Mouse (Mus musculus) hindbrain, embryonic 11.5 days (tissue): ENCODE measurements at regions not wholly inside any gene's neighbourhood (a gene's known extent, or its start where the extent isn't known, plus 50 kb on each side); places are given as distances from the start of the nearest gene placed in this dataset.

ENCODE experiments used
- ATAC-seq: fragments of 200-750 bp; cut with Nextera tagmentation; 2 replicates; pipeline ENCODE4 v1.8.0; 2017; ENCODE audit warnings: mild to moderate bottlenecking, moderate TSS enrichment, moderate library complexity; ENCODE audit not compliant: low FRiP score
- DNase-seq: peaks from one replicate; pipeline ENCODE4 v3.0.0-alpha.2; 2015; ENCODE audit warnings: low spot score
- H3K27ac ChIP-seq: fragments of 300-500 bp; sonication (generic); 2 replicates; pipeline ENCODE4 v1.5.1; 2014; ENCODE audit warnings: mild to moderate bottlenecking, low read depth, low read length
- H3K27me3 ChIP-seq: fragments of 300-500 bp; sonication (generic); 2 replicates; pipeline ENCODE4 v1.6.1; 2014; ENCODE audit warnings: mild to moderate bottlenecking, low read length, moderate library complexity, mixed read lengths; ENCODE audit not compliant: control insufficient read depth, insufficient read depth
- H3K36me3 ChIP-seq: fragments of 300-500 bp; sonication (generic); 2 replicates; pipeline ENCODE4 v1.6.1; 2014; ENCODE audit warnings: mild to moderate bottlenecking, low read length, moderate library complexity, mixed read lengths; ENCODE audit not compliant: control insufficient read depth, insufficient read depth
- H3K4me1 ChIP-seq: fragments of 300-500 bp; sonication (generic); replicated peaks from 2 replicates; pipeline ENCODE4 v1.6.1; 2014; ENCODE audit warnings: low read length, mixed read lengths; ENCODE audit not compliant: control insufficient read depth, insufficient read depth
- H3K4me2 ChIP-seq: fragments of 300-500 bp; sonication (generic); replicated peaks from 2 replicates; pipeline ENCODE4 v1.6.1; 2014; ENCODE audit warnings: mild to moderate bottlenecking, low read depth, low read length
- H3K4me3 ChIP-seq: fragments of 300-500 bp; sonication (generic); 2 replicates; pipeline ENCODE4 v1.5.1; 2014; ENCODE audit warnings: low read depth, low read length
- H3K9ac ChIP-seq: fragments of 300-500 bp; sonication (generic); 2 replicates; pipeline ENCODE4 v1.6.1; 2014; ENCODE audit warnings: low read depth, low read length
- H3K9me3 ChIP-seq: fragments of 300-500 bp; sonication (generic); 2 replicates; pipeline ENCODE4 v1.6.1; 2016; ENCODE audit warnings: low read length; ENCODE audit not compliant: control insufficient read depth
- WGBS: fragments of 180-500 bp; shearing (Covaris S2); extraction: QIAGEN DNeasy Blood & Tissue Kit; methylation state at CpG from one replicate; pipeline ENCODE4 v1.1.7; 2014; 5-methylcytosine and 5-hydroxymethylcytosine counted together

DNA sequence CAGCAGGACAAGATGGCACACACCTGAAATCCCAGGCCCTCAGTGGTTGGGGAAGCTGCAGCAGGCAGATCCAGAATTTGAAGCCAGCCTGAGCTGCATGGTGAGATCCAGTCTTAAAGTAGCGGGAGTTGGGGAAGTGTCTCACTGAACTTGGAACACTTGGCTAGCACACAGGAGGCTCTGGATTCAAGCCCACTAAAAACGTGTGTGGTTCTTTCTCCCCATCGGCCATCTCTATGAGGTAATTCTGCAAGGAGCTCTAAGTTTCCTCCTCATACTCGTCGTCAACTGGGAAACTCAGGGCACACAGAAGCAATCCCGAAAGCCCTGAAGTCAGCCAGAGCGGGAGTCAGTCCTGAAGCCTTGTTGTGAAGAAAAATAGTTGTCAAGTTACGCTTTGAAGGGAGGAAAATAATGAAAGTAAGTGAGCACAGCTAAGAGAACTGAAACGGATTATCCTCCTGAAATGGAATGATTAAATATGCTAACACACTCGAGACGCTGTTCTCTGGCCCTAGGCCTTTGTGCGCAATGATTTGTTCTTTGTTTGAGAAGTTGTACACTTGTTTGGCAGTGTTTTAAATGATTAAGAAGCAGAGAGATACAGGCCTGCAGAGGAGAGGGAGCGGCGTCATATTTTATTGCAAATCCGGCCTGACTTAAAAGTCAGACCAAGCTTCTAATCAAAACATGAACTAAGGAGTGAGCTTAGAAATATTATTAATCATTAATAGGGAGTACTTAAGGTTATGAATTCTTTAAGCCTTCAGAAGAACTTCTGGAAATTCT, 69.0 kb upstream of the Ercc4 start:
- H3K9ac ChIP-seq, result no peak overlapping the region
- no peaks in the 10 kb centered on the region for H3K36me3 ChIP-seq
- 77% methylated on average over 15 of the region's 15 CpGs for WGBS
- no peak for DNase-seq
- ATAC-seq, result no peak
- no peaks in the 10 kb centered on the region for H3K4me1 ChIP-seq
- no peak overlapping the region for H3K27ac ChIP-seq
- H3K4me3 ChIP-seq, result no peak overlapping the region
- H3K27me3 ChIP-seq, result no peaks in the 10 kb centered on the region
- no peaks in the 10 kb centered on the region for H3K9me3 ChIP-seq
- H3K4me2 ChIP-seq, result no peak overlapping the region

DNA sequence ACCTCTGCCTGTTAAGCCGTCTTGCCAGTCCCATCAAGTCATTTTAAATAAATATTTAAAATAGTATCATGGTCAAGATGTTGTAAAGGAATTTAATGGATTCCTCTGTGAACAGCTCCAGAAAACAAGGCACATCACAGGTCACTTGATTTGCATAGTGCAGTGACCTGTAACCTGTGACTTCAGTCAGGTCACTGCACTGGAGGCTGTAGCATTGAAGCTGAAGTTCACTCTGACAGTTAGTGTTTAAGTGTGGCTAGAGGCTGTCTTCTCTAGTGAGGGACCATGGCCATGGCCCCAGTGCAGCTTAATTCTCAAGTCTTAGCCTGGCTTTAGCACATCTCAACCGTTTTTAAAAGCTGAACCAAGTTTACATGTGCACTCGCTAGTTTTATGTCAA, 68.1 kb upstream of the Ercc4 start:
- no peak for ATAC-seq

DNA sequence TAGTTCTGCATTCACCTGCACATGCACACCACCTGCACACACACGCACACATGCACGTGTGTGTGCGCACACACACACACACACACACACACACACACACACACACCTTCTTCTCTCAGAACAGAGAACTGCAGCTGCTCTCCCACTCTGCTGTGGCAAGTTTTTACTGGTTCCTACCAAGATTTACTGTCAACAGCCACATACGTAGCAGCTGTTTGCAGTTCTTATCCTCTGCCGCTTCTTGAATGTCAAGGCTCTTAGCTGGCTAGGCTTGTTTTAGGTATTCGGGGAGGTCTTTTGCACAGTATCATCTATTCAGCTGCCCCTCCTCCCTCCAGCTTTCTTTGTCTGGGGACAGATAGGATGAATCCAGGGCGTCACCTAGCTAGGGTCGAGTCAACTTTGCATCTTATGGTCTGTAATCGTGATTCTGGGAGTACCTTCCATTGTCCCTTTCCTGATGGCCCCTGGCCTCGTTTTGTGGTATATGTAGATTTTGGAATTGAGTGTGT, 64.3 kb upstream of the Ercc4 start:
- Histone ChIP-seq H3K36me3 (no peaks in the 10 kb centered on the region), H3K27ac (no peak overlapping the region), H3K27me3 (no peaks in the 10 kb centered on the region), H3K9ac (no peak overlapping the region), H3K4me3 (no peak overlapping the region), H3K4me2 (no peak overlapping the region), H3K4me1 (no peaks in the 10 kb centered on the region), H3K9me3 (no peaks in the 10 kb centered on the region)
- no peak for DNase-seq
- 86% methylated on average over 10 of the region's 10 CpGs for WGBS
- ATAC-seq, result no peak

More for the DNA sequence above, 68.1 kb upstream of the Ercc4 start:
- Histone ChIP-seq H3K36me3 (no peaks in the 10 kb centered on the region), H3K4me3 (no peak overlapping the region), H3K27ac (no peak overlapping the region), H3K4me1 (no peaks in the 10 kb centered on the region), H3K27me3 (no peaks in the 10 kb centered on the region), H3K9ac (no peak overlapping the region), H3K4me2 (no peak overlapping the region), H3K9me3 (no peaks in the 10 kb centered on the region)
- WGBS, result 78% methylated on average over 3 of the region's 3 CpGs
- no peak for DNase-seq

DNA sequence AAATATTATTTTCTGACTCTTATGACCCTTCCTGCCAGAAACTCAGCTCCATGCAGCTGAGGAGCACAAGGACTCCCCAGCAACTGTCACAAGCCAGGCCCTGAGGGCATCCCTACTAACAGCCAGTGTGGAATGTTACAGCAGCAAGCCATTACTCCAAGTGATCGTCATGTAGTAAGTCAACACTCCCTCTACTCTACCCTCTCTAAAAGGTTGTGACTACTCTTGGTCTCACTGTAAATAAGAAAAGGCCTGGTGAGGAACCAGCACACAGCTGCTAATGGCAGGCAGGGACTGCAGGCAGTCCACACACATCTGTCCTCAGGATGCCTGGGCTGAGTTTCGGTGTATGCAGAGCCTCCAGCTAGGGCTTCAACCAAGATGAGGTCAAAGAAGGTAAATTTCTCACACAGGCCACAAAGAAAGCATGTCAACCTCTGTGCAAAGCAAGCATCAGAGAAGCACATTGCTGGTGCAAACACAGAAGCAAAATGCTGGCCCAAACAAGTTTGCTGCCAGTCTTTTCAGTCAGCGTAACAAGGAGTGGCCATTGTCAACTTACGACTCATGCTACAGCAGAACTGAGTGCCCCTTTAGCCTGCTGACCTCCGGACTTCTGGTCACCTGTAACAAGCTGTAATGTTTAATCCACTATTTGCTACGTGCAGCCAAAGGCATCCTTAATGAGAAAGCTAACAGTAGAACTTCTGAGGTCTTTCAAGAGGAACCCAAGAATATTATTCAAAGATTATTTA, 62.9 kb upstream of the Ercc4 start:
- no peaks in the 10 kb centered on the region for H3K36me3 ChIP-seq
- H3K27ac ChIP-seq, result no peak overlapping the region
- no peaks in the 10 kb centered on the region for H3K27me3 ChIP-seq

DNA sequence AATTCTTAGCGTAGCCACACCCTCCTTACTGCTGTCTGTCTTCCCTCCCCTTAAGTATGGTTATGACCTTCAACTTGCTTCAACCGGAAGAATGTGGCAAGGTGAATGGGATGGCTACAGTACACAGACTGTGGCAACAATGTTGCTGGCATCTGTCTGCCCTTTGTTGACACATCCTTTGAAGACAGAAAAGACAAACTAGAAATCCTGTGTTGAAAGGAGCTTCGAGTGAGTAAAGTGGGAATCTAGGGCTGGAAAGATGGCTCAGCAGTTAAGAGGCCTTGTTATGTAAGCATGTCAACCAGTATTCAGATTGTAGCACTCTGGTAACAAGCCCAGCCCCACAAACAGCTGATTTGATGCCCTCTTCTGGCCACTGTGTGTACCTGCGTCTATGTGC, 60.2 kb upstream of the Ercc4 start:
- no peak for DNase-seq
- H3K27me3 ChIP-seq, result no peaks in the 10 kb centered on the region
- H3K4me3 ChIP-seq, result no peak overlapping the region
- H3K4me1 ChIP-seq, result no peaks in the 10 kb centered on the region
- H3K36me3 ChIP-seq, result no peaks in the 10 kb centered on the region
- H3K4me2 ChIP-seq, result no peak overlapping the region
- H3K9me3 ChIP-seq, result no peaks in the 10 kb centered on the region
- 90% methylated on average over 4 of the region's 4 CpGs for WGBS
- H3K9ac ChIP-seq, result no peak overlapping the region
- no peak overlapping the region for H3K27ac ChIP-seq
- no peak for ATAC-seq

More for the DNA sequence above, 62.9 kb upstream of the Ercc4 start:
- H3K4me2 ChIP-seq, result no peak overlapping the region
- H3K4me3 ChIP-seq, result no peak overlapping the region
- DNase-seq (no peak), ATAC-seq (no peak)
- no peaks in the 10 kb centered on the region for H3K4me1 ChIP-seq
- no peaks in the 10 kb centered on the region for H3K9me3 ChIP-seq
- 84% methylated on average over 6 of the region's 6 CpGs for WGBS
- H3K9ac ChIP-seq, result no peak overlapping the region

DNA sequence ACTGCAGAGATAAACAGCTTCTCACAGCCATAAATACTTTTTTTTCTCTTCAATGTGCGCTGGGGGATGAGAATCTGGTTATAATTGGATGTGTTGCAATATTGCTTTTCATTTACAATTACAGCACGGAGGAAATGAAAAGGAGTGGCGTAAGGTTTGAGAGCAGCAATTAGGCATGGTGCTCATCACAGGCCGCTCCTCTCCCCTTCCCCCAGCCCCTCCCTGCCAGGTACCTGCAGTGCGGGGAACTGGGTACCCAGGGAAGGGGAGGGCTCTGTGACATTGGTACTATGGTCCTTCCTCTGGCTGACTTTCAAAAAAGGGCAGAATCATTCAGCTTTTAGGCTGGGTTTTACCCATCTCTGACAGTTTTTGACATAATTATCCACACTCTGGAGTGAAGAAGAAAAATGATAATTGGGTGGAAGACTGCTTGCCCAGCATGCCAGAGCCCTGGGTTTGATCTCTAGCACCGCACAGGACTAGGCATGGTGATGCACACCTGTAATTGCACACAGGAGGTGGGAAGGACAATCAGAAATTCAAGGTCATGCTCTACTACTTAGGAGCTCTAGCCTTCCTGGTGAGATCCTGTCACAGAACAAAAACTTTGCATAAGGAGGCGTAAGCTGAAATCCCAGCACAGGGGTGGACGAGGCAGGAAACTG, 59.1 kb upstream of the Ercc4 start:
- no peaks in the 10 kb centered on the region for H3K27me3 ChIP-seq
- H3K27ac ChIP-seq, result no peak overlapping the region
- no peak for ATAC-seq
- H3K4me3 ChIP-seq, result no peak overlapping the region
- WGBS, result 68% methylated on average over 8 of the region's 8 CpGs
- H3K9me3 ChIP-seq, result no peaks in the 10 kb centered on the region
- H3K4me2 ChIP-seq, result no peak overlapping the region
- no peak for DNase-seq
- no peaks in the 10 kb centered on the region for H3K36me3 ChIP-seq
- H3K9ac ChIP-seq, result no peak overlapping the region
- H3K4me1 ChIP-seq, result no peaks in the 10 kb centered on the region

DNA sequence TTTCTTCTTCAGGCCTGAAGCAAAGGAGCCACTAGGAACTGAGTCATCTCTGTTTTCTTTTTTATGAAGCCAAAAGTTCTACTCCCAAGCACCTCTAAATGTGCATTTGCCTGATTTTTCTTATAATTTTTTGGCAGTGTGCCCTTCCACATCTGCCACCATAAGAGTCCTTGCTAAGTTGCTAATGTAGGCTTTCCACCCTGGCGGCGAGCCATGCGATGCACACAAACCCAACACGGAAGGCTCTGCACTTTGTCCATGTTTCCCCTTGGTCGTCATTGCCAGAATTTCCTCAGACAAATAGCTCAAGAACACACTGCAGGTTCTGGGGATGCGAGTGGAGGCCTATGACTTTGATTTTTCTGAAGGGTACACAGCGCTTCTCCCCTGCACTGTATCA, 54.5 kb upstream of the Ercc4 start:
- H3K9ac ChIP-seq, result no peak overlapping the region
- H3K27me3 ChIP-seq, result no peaks in the 10 kb centered on the region
- no peak for DNase-seq
- no peak for ATAC-seq
- H3K9me3 ChIP-seq, result no peaks in the 10 kb centered on the region
- H3K27ac ChIP-seq, result no peak overlapping the region
- 92% methylated on average over 7 of the region's 7 CpGs for WGBS
- no peak overlapping the region for H3K4me2 ChIP-seq
- H3K4me1 ChIP-seq, result no peaks in the 10 kb centered on the region
- no peak overlapping the region for H3K4me3 ChIP-seq
- H3K36me3 ChIP-seq, result no peaks in the 10 kb centered on the region
